Mouse (Mus musculus) CH12.LX (cell line): ENCODE results near the gene Galnt14. TPM values are rescaled to one million over a fixed set of nuclear protein-coding genes. Genes with fewer than 3 reads are reported as not detected.

ENCODE experiments used
- DNase-seq: peaks from one replicate; pipeline ENCODE4 v3.0.0-alpha.2; 2013; ENCODE audit errors: extremely low read depth
- H3K27ac ChIP-seq: 2 replicates; pipeline ENCODE4 v1.5.1; 2012; ENCODE audit warnings: low read depth, mild to moderate bottlenecking, control low read depth, moderate library complexity; ENCODE audit not compliant: insufficient read depth
- H3K27me3 ChIP-seq: replicated peaks from 2 replicates; pipeline ENCODE3; 2012; ENCODE audit warnings: inconsistent platforms
- H3K36me3 ChIP-seq, 2 experiments: replicated peaks in 1 of 2; 2 replicates each; pipeline versions ENCODE3 to v1.6.1; 2012; ENCODE audit warnings: inconsistent platforms in 1 of 2, low read length in 1 of 2, mild to moderate bottlenecking in 1 of 2, mixed read lengths in 1 of 2, moderate library complexity in 1 of 2; ENCODE audit not compliant: control insufficient read depth in 1 of 2, insufficient read depth in 1 of 2
- H3K4me1 ChIP-seq, 2 experiments: 2 replicates each; pipeline ENCODE4 v1.6.1; 2012; ENCODE audit warnings: inconsistent platforms in 1 of 2, moderate library complexity in 1 of 2; ENCODE audit not compliant: insufficient read depth in 2 of 2, control insufficient read depth in 1 of 2
- H3K4me2 ChIP-seq: 2 replicates; pipeline ENCODE4 v1.6.1; 2012; ENCODE audit warnings: low read depth, mild to moderate bottlenecking, control low read depth; ENCODE audit not compliant: poor library complexity, insufficient read depth, severe bottlenecking
- H3K4me3 ChIP-seq, 3 experiments: fragments of 150-350 bp in 1 of 3; sonication (generic) in 1 of 3; replicated peaks in 1 of 3; 2 replicates each; pipeline versions ENCODE3 to v1.5.1; 2011 to 2012; ENCODE audit warnings: low read depth in 2 of 3, low read length in 2 of 3, mild to moderate bottlenecking in 2 of 3, moderate library complexity in 2 of 3, control low read depth in 1 of 3, improper control_type of control experiment in 1 of 3, inconsistent platforms in 1 of 3, mixed read lengths in 1 of 3; ENCODE audit not compliant: poor library complexity in 1 of 3
- H3K79me2 ChIP-seq: replicated peaks from 2 replicates; pipeline ENCODE4 v1.6.1; 2012; ENCODE audit warnings: mild to moderate bottlenecking, moderate library complexity; ENCODE audit not compliant: control insufficient read depth, poor library complexity, insufficient read depth, severe bottlenecking; ENCODE audit errors: extremely low read depth
- H3K9ac ChIP-seq: 2 replicates; pipeline ENCODE4 v1.6.1; 2012; ENCODE audit warnings: low read depth, mild to moderate bottlenecking, control low read depth, moderate library complexity; ENCODE audit not compliant: insufficient read depth
- H3K9me3 ChIP-seq: replicated peaks from 2 replicates; pipeline ENCODE3; 2012; ENCODE audit warnings: low read length, inconsistent platforms, mixed read lengths
- CHD2 ChIP-seq: IDR thresholded peaks from 2 replicates; pipeline ENCODE4 v1.6.1; 2011; ENCODE audit warnings: low read length, improper control_type of control experiment
- CTCF ChIP-seq, 2 experiments: IDR thresholded peaks in 1 of 2; conservative IDR thresholded peaks in 1 of 2; 2 replicates each; pipeline ENCODE4 v1.5.1; 2011 to 2012; ENCODE audit warnings: low read depth in 2 of 2, low read length in 2 of 2, improper control_type of control experiment in 1 of 2, inconsistent platforms in 1 of 2, mild to moderate bottlenecking in 1 of 2, moderate library complexity in 1 of 2
- HCFC1 ChIP-seq: IDR thresholded peaks from 2 replicates; pipeline ENCODE4 v1.6.1; 2012; ENCODE audit warnings: low read depth, mild to moderate bottlenecking, inconsistent platforms, low read length, improper control_type of control experiment
- IRF4 ChIP-seq: IDR thresholded peaks from 2 replicates; pipeline ENCODE4 v1.6.1; 2014; ENCODE audit warnings: low read depth, mild to moderate bottlenecking, inconsistent platforms, low read length, improper control_type of control experiment
- JUND ChIP-seq: conservative IDR thresholded peaks from 2 replicates; pipeline ENCODE4 v1.6.1; 2011; ENCODE audit warnings: low read depth, low read length, improper control_type of control experiment
- KAT2A ChIP-seq: IDR thresholded peaks from 2 replicates; pipeline ENCODE4 v1.6.1; 2012; ENCODE audit warnings: low read length, improper control_type of control experiment, inconsistent platforms; ENCODE audit not compliant: insufficient replicate concordance
- MEF2A ChIP-seq: IDR thresholded peaks from 2 replicates; pipeline ENCODE4 v1.6.1; 2014; ENCODE audit warnings: low read depth, mild to moderate bottlenecking, inconsistent platforms, low read length, improper control_type of control experiment, borderline replicate concordance
- SMC3 ChIP-seq: IDR thresholded peaks from 2 replicates; pipeline ENCODE4 v1.6.1; 2011; ENCODE audit warnings: low read depth, low read length, improper control_type of control experiment
- TBP ChIP-seq: conservative IDR thresholded peaks from 2 replicates; pipeline ENCODE4 v1.6.1; 2011; ENCODE audit warnings: low read depth, low read length, improper control_type of control experiment
- ZNF384 ChIP-seq: IDR thresholded peaks from 2 replicates; pipeline ENCODE4 v1.6.1; 2012; ENCODE audit warnings: low read depth, low read length, improper control_type of control experiment, inconsistent platforms
- dilution Hi-C: fragments of 300-500 bp; cut with MboI; formaldehyde crosslinking; loops from 2 replicates; pipeline ENCODE4 v1.14.3; 2020; ENCODE audit warnings: low sequenced_read_pairs; ENCODE audit not compliant: extremely low pct_unique_long_range_greater_than_20kb, extremely low pct_ligation_motif_present
- in situ Hi-C: fragments of 300-500 bp; cut with MboI; formaldehyde crosslinking; loops from 3 replicates; pipeline ENCODE4 v1.14.3; 2019; ENCODE audit warnings: low sequenced_read_pairs, low pct_ligation_motif_present, low pct_unique_long_range_greater_than_20kb, mixed read lengths
- polyA plus RNA-seq: library from polyadenylated mRNA; unstranded; fragments of >175 nt; gene quantifications from 2 replicates; pipeline ENCODE4 v1.2.1, GENCODE M21; 2012; ENCODE audit warnings: low read depth; ENCODE audit not compliant: insufficient read length
- total RNA-seq, 2 experiments: library from RNA; depleted of rRNA; stranded (reverse); fragments of 300-350 nt in 1 of 2; fragments of >200 nt in 1 of 2; gene quantifications; 2 replicates each; pipeline ENCODE4 v1.2.3; 2012 to 2014

Gene Galnt14
- total and polyA plus RNA-seq, 3 experiments, result 1.0 to 5.8 (median 2.4) TPM

- H3K9me3 ChIP-seq, result no peaks in the 10 kb centered on the region
- in situ Hi-C loops, result loop anchor here (25.0 kb wide), 1 partner anchor 330 kb away; no protein-coding TSS in a partner anchor
These were observed 153.2 kb downstream of the Galnt14 start for GRCm38 (mm10) chr17:73557101-73557500.

GRCm38 (mm10) chr17:73556436-73556835 lies 153.8 kb downstream of the Galnt14 start:
- TF ChIP-seq CHD2 (no peak), IRF4 (no peak), ZNF384 (no peak), TBP (no peak), SMC3 (no peak)
- H3K4me3 ChIP-seq, result no peak overlapping the region
- no peak for DNase-seq
- no peaks in the 10 kb centered on the region for H3K79me2 ChIP-seq
- no peaks in the 10 kb centered on the region for H3K27me3 ChIP-seq
- no peak overlapping the region for H3K9ac ChIP-seq
- H3K9me3 ChIP-seq, result no peaks in the 10 kb centered on the region
- dilution Hi-C loops, result no loop called here
- H3K36me3 ChIP-seq, result no peaks in the 10 kb centered on the region
- H3K4me2 ChIP-seq, result no peak overlapping the region
- in situ Hi-C loops, result loop anchor here (25.0 kb wide), 1 partner anchor 331 kb away; no protein-coding TSS in a partner anchor
- H3K27ac ChIP-seq, result no peak overlapping the region
- no peaks in the 10 kb centered on the region for H3K4me1 ChIP-seq

More at GRCm38 (mm10) chr17:73557101-73557500, 153.2 kb downstream of the Galnt14 start:
- H3K4me3 ChIP-seq, result no peak overlapping the region
- DNase-seq, result no peak
- no peaks in the 10 kb centered on the region for H3K79me2 ChIP-seq
- no peaks in the 10 kb centered on the region for H3K36me3 ChIP-seq
- H3K27ac ChIP-seq, result no peak overlapping the region
- H3K9ac ChIP-seq, result no peak overlapping the region
- H3K27me3 ChIP-seq, result no peaks in the 10 kb centered on the region
- no peak for TF ChIP-seq JUND
- TF ChIP-seq TBP, result no peak
- TF ChIP-seq KAT2A, result no peak
- TF ChIP-seq MEF2A, result no peak
- dilution Hi-C loops, result no loop called here
- no peaks in the 10 kb centered on the region for H3K4me1 ChIP-seq
- no peak overlapping the region for H3K4me2 ChIP-seq

- H3K27ac ChIP-seq, result no peak overlapping the region
- no peak overlapping the region for H3K4me3 ChIP-seq
- dilution Hi-C loops (no loop called here), in situ Hi-C loops (loop anchor here (25.0 kb wide), 1 partner anchor 333 kb away; no protein-coding TSS in a partner anchor)
- H3K79me2 ChIP-seq, result no peaks in the 10 kb centered on the region
- no peak for TF ChIP-seq ZNF384
- no peak for TF ChIP-seq CTCF (conservative IDR thresholded peaks at IDR 0.05 in 1 of 2, IDR thresholded peaks at IDR 0.05 in 1 of 2; ENCODE audit: low read depth in 2 of 2, low read length in 2 of 2)
- no peak for TF ChIP-seq CHD2
- no peak for TF ChIP-seq HCFC1
- no peak overlapping the region for H3K9ac ChIP-seq
- no peaks in the 10 kb centered on the region for H3K27me3 ChIP-seq
- DNase-seq, result no peak
- no peaks in the 10 kb centered on the region for H3K9me3 ChIP-seq
- no peaks in the 10 kb centered on the region for H3K4me1 ChIP-seq
- H3K4me2 ChIP-seq, result no peak overlapping the region
- no peaks in the 10 kb centered on the region for H3K36me3 ChIP-seq
These were observed 155.6 kb downstream of the Galnt14 start for GRCm38 (mm10) chr17:73554668-73555067.
